Mouse (Mus musculus) liver, embryonic 14.5 days (tissue): ENCODE data around the gene Syce1. TPM values are rescaled to one million over a fixed set of nuclear protein-coding genes. Genes with fewer than 3 reads are reported as not detected.

Experiments used
- ATAC-seq: fragments of 200-750 bp; cut with Nextera tagmentation; 2 replicates; pipeline ENCODE4 v1.8.0; 2017; ENCODE audit warnings: moderate number of reproducible peaks, mild to moderate bottlenecking, moderate library complexity; ENCODE audit not compliant: insufficient read depth
- DNase-seq, 3 experiments: peaks; one replicate each; pipeline ENCODE4 v3.0.0-alpha.2; 2012 to 2013; ENCODE audit warnings: low read depth in 3 of 3, low spot score in 3 of 3
- H3K27ac ChIP-seq: fragments of 300-500 bp; sonication (generic); 2 replicates; pipeline ENCODE4 v1.5.1; 2014; ENCODE audit warnings: moderate library complexity, mild to moderate bottlenecking, control low read depth, inconsistent platforms
- H3K27me3 ChIP-seq: fragments of 300-500 bp; sonication (generic); 2 replicates; pipeline ENCODE4 v1.6.1; 2014; ENCODE audit warnings: mild to moderate bottlenecking, low read length, moderate library complexity; ENCODE audit not compliant: control insufficient read depth, insufficient read depth
- H3K36me3 ChIP-seq: fragments of 300-500 bp; sonication (generic); replicated peaks from 2 replicates; pipeline ENCODE4 v1.6.1; 2014; ENCODE audit warnings: low read depth; ENCODE audit not compliant: control insufficient read depth, insufficient read depth
- H3K4me1 ChIP-seq, 2 experiments: fragments of 200-500 bp in 1 of 2; fragments of 300-500 bp in 1 of 2; sonication (generic) in 1 of 2; replicated peaks; 2 replicates each; pipeline ENCODE4 v1.6.1; 2012 to 2014; ENCODE audit warnings: antibody characterized with exemption in 1 of 2, inconsistent platforms in 1 of 2, low read length in 1 of 2; ENCODE audit not compliant: control insufficient read depth in 2 of 2, insufficient read depth in 2 of 2
- H3K4me2 ChIP-seq: fragments of 300-500 bp; sonication (generic); 2 replicates; pipeline ENCODE4 v1.6.1; 2014; ENCODE audit warnings: low read depth, mild to moderate bottlenecking, control low read depth, moderate library complexity
- H3K4me3 ChIP-seq, 2 experiments: fragments of 200-500 bp in 1 of 2; fragments of 300-500 bp in 1 of 2; sonication (generic) in 1 of 2; 2 replicates each; pipeline ENCODE4 v1.5.1; 2012 to 2014; ENCODE audit warnings: low read depth in 2 of 2, low read length in 2 of 2, mild to moderate bottlenecking in 2 of 2, control low read depth in 1 of 2, inconsistent platforms in 1 of 2, moderate library complexity in 1 of 2; ENCODE audit not compliant: insufficient read depth in 1 of 2
- H3K9ac ChIP-seq: fragments of 300-500 bp; sonication (generic); replicated peaks from 2 replicates; pipeline ENCODE4 v1.6.1; 2014; ENCODE audit warnings: mild to moderate bottlenecking, control low read depth, moderate library complexity
- H3K9me3 ChIP-seq: fragments of 300-500 bp; sonication (generic); 2 replicates; pipeline ENCODE4 v1.6.1; 2016; ENCODE audit warnings: low read length, mixed read lengths; ENCODE audit not compliant: control insufficient read depth
- CTCF ChIP-seq: IDR thresholded peaks from 2 replicates; pipeline ENCODE4 v1.5.1; 2016; ENCODE audit warnings: antibody characterized with exemption, low read depth, control low read depth
- EP300 ChIP-seq: IDR thresholded peaks from 2 replicates; pipeline ENCODE4 v1.6.1; 2016; ENCODE audit warnings: antibody characterized with exemption, low read depth
- WGBS: fragments of 180-500 bp; shearing (Covaris S2); extraction: QIAGEN DNeasy Blood & Tissue Kit; methylation state at CpG from one replicate; pipeline ENCODE4 v1.1.7; 2014; ENCODE audit not compliant: insufficient replicate concordance; 5-methylcytosine and 5-hydroxymethylcytosine counted together
- polyA plus RNA-seq, 2 experiments: library from polyadenylated mRNA; depleted of rRNA in 1 of 2; stranded (reverse) in 1 of 2; unstranded in 1 of 2; fragments of >200 nt; fragmentation: Nextera tagmentation in 1 of 2; extraction: Ambion mirVana in 1 of 2; gene quantifications; 2 replicates each; pipeline versions ENCODE4 v1.2.1 to v1.2.3; 2012 to 2014

Syce1 gene
- polyA plus RNA-seq, 2 experiments: 0.08 TPM; not detected in 1

GRCm38 (mm10) chr7:140821305-140821652 lies 33.6 kb upstream of the Syce1 start:
- H3K27ac ChIP-seq: no peak overlapping the region
- no peak overlapping the region for H3K9ac ChIP-seq
- H3K36me3 ChIP-seq: no peaks in the 10 kb centered on the region
- ATAC-seq: no peak
- WGBS: 61% methylated on average over 5 of the region's 5 CpGs
- no peaks in the 10 kb centered on the region for H3K27me3 ChIP-seq
- H3K4me1 ChIP-seq: no peaks in the 10 kb centered on the region
- H3K4me2 ChIP-seq: peak overlapping the region; percentile 61
- no peak for DNase-seq
- no peak for TF ChIP-seq CTCF
- TF ChIP-seq EP300: no peak
- H3K4me3 ChIP-seq: peak overlapping the region in 1 of 2 experiments; percentile 45; a peak in 2 of 4 replicates
- H3K9me3 ChIP-seq: no peaks in the 10 kb centered on the region

GRCm38 (mm10) chr7:140820173-140820572 lies 32.5 kb upstream of the Syce1 start:
- Histone ChIP-seq H3K36me3 (no peaks in the 10 kb centered on the region), H3K4me3 (no peak overlapping the region), H3K27ac (no peak overlapping the region), H3K9me3 (no peaks in the 10 kb centered on the region), H3K27me3 (no peaks in the 10 kb centered on the region), H3K4me2 (no peak overlapping the region), H3K9ac (no peak overlapping the region), H3K4me1 (no peaks in the 10 kb centered on the region)
- TF ChIP-seq EP300: no peak
- no peak for TF ChIP-seq CTCF
- 50% methylated on average over 4 of the region's 4 CpGs for WGBS
- no peak for ATAC-seq
- DNase-seq: no peak

DNA sequence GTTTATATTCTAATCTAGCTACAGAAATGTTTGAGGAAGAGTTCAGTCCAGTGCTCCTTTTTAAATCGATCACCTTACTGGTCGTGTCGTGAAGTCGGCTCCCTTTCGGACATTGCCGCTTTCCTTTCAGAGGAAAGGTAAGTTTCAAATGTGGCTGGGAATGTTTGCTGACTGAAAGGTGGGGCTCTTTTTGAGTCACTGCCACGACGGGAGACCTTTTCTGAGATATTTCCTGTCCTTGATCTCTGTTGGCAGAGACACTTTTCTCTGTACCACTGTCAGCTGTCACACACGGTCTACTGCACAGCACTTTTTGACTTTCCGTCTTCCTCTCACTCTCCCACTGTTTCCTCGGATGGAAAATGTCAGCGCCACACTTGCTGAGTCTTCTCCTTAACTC lies 25.2 kb upstream of the Syce1 start:
- ATAC-seq (no peak), DNase-seq (no peak)
- no peak overlapping the region for H3K9ac ChIP-seq
- no peaks in the 10 kb centered on the region for H3K9me3 ChIP-seq
- WGBS: 69% methylated on average over 12 of the region's 12 CpGs
- H3K4me3 ChIP-seq: no peak overlapping the region
- H3K27me3 ChIP-seq: no peaks in the 10 kb centered on the region
- H3K4me1 ChIP-seq: no peaks in the 10 kb centered on the region
- H3K36me3 ChIP-seq: no peaks in the 10 kb centered on the region
- no peak overlapping the region for H3K27ac ChIP-seq
- H3K4me2 ChIP-seq: no peak overlapping the region
- TF ChIP-seq CTCF: no peak
- no peak for TF ChIP-seq EP300

DNA sequence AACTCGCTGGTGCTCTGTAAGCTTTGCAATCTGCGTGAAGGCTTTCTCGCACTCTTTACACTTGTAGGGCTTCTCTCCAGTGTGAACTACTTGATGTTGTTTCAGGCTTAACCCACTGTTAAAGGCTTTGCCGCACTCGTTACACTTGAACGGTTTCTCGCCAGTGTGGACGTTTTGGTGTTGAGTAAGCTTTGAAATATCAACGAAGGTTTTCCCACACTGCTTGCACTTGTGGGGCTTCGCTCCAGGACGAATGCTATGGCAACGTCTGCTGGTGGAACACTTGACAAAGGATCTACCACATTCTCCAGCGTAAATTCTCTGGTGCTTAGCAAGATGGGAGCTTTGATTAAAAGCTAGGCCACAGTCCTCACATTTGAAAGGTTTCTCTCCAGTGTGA lies 24.1 kb upstream of the Syce1 start:
- no peak for DNase-seq
- WGBS: 78% methylated on average over 13 of the region's 13 CpGs
- ATAC-seq: no peak
- Histone ChIP-seq H3K9ac (no peak overlapping the region), H3K4me3 (no peak overlapping the region), H3K4me1 (no peaks in the 10 kb centered on the region), H3K4me2 (no peak overlapping the region), H3K27ac (no peak overlapping the region), H3K36me3 (no peaks in the 10 kb centered on the region), H3K27me3 (no peaks in the 10 kb centered on the region), H3K9me3 (no peaks in the 10 kb centered on the region)
- no peak for TF ChIP-seq CTCF

- H3K27ac ChIP-seq: no peak overlapping the region
Measured at GRCm38 (mm10) chr7:140810496-140810895, 22.8 kb upstream of the Syce1 start.

More at GRCm38 (mm10) chr7:140810496-140810895, 22.8 kb upstream of the Syce1 start:
- TF ChIP-seq EP300 (no peak), CTCF (peak; percentile 41)
- Histone ChIP-seq H3K27me3 (no peaks in the 10 kb centered on the region), H3K36me3 (no peaks in the 10 kb centered on the region), H3K4me2 (no peak overlapping the region), H3K9me3 (no peaks in the 10 kb centered on the region), H3K4me3 (no peak overlapping the region), H3K4me1 (no peaks in the 10 kb centered on the region), H3K9ac (no peak overlapping the region)
- ATAC-seq (no peak), DNase-seq (no peak)
- 73% methylated on average over 6 of the region's 6 CpGs for WGBS
